Mouse (Mus musculus) liver, adult 2 months (tissue): ENCODE measurements at regions not wholly inside any gene's neighbourhood (a gene's known extent, or its start where the extent isn't known, plus 50 kb on each side); places are given as distances from the start of the nearest gene placed in this dataset.

Source experiments
- DNase-seq: peaks from one replicate; pipeline ENCODE4 v3.0.0-alpha.2; 2011; ENCODE audit warnings: low read depth, low spot score; ENCODE audit errors: extremely low read depth
- H3K27ac ChIP-seq: fragments of 200-500 bp; replicated peaks from 2 replicates; pipeline ENCODE4 v1.5.1; 2012; ENCODE audit warnings: low read depth, mild to moderate bottlenecking, control low read depth, inconsistent platforms, low read length; ENCODE audit not compliant: insufficient read depth
- H3K27me3 ChIP-seq: fragments of 200-500 bp; 2 replicates; pipeline ENCODE4 v1.6.1; 2012; ENCODE audit warnings: mild to moderate bottlenecking, moderate library complexity, low read length, inconsistent platforms; ENCODE audit not compliant: control insufficient read depth, insufficient read depth
- H3K36me3 ChIP-seq: fragments of 200-500 bp; 2 replicates; pipeline ENCODE4 v1.6.1; 2012; ENCODE audit warnings: low read length, inconsistent platforms; ENCODE audit not compliant: control insufficient read depth, insufficient read depth
- H3K4me1 ChIP-seq: fragments of 200-500 bp; 2 replicates; pipeline ENCODE4 v1.6.1; 2011; ENCODE audit warnings: low read length; ENCODE audit not compliant: control insufficient read depth, insufficient read depth
- H3K4me3 ChIP-seq: fragments of 200-500 bp; 2 replicates; pipeline ENCODE4 v1.5.1; 2011; ENCODE audit warnings: low read depth, mild to moderate bottlenecking, control low read depth, low read length, moderate library complexity; ENCODE audit not compliant: insufficient read depth
- H3K79me2 ChIP-seq: fragments of 200-500 bp; 2 replicates; pipeline ENCODE4 v1.6.1; 2012; ENCODE audit warnings: inconsistent platforms, mild to moderate bottlenecking, low read length, moderate library complexity; ENCODE audit not compliant: control insufficient read depth, insufficient read depth
- H3K9ac ChIP-seq: fragments of 200-500 bp; 2 replicates; pipeline ENCODE4 v1.6.1; 2012; ENCODE audit warnings: low read depth, mild to moderate bottlenecking, control low read depth, inconsistent platforms, low read length
- CTCF ChIP-seq: fragments of 200-500 bp; IDR thresholded peaks from 2 replicates; pipeline ENCODE4 v1.5.1; 2011; ENCODE audit warnings: low read depth, low read length, control low read depth
- POLR2A ChIP-seq: fragments of 200-500 bp; IDR thresholded peaks from 2 replicates; pipeline ENCODE4 v1.6.1; 2011; ENCODE audit warnings: low read length, control low read depth; ENCODE audit not compliant: insufficient read depth; ENCODE audit errors: extremely low read depth
- WGBS: fragments of 180-500 bp; shearing (Covaris S2); methylation state at CpG from one replicate; pipeline ENCODE4 v1.1.7; 2018; 5-methylcytosine and 5-hydroxymethylcytosine counted together

DNA sequence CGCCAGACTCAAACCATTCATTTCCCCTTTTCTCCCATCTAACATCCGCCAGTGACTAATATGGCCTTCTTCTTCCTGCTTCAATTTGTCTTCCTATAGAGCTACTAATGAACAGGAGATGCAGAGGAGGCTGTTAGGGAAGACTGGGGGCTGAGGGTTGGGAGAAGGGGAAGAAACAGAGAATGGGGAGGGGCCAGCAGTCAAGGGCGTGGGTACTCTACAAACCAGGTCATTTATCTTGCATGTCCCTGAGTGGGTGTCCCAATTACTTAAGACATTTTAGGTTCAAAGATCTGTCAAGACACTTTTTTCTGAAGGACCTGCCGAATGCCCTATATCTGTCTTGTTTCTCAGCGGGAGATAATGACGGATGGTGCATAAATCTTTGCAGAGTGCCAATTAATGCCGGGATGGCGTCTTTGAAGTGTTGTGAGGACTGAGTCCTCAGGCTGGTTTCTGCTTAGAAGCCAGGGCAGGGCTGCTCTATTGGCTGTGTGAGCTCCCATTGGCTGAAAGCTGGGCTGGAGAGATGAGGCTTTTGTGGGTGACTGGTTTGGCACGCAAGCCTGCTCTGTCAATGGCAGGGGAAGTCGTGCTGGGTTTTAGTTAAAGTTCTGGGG lies 294.7 kb upstream of the Ppp2r3a start:
- no peaks in the 10 kb centered on the region for H3K4me1 ChIP-seq
- no peak overlapping the region for H3K4me3 ChIP-seq
- no peaks in the 10 kb centered on the region for H3K27me3 ChIP-seq
- DNase-seq: no peak
- no peak overlapping the region for H3K27ac ChIP-seq
- TF ChIP-seq POLR2A (no peak), CTCF (no peak)
- H3K9ac ChIP-seq: no peak overlapping the region
- H3K36me3 ChIP-seq: no peaks in the 10 kb centered on the region
- WGBS: 71% methylated on average over 10 of the region's 10 CpGs
- H3K79me2 ChIP-seq: no peaks in the 10 kb centered on the region

DNA sequence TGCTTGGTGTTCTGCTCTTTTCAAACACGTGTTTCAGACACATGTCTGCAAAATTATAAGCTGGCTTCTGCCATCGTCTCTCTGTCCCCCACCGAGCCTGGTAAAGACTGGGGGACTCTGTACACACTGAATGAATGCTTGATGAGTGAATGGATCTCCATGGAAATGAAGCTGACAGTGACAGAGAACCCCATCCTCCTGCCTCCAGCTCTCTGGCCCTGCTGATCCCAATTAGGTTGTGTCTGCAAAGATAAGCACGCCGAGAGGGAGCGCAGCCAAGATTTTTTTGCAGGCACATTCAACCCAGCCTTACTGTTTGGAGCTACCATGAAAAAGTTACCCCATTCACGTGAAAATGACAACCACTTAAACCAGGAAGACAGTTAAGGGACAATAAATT lies 266.5 kb upstream of the Ppp2r3a start:
- no peak for DNase-seq
- H3K79me2 ChIP-seq: no peaks in the 10 kb centered on the region
- H3K4me3 ChIP-seq: no peak overlapping the region
- H3K4me1 ChIP-seq: no peaks in the 10 kb centered on the region
- H3K27ac ChIP-seq: no peak overlapping the region
- H3K36me3 ChIP-seq: no peaks in the 10 kb centered on the region
- WGBS: 59% methylated on average over 7 of the region's 7 CpGs
- TF ChIP-seq CTCF: no peak
- TF ChIP-seq POLR2A: no peak
- H3K27me3 ChIP-seq: no peaks in the 10 kb centered on the region
- H3K9ac ChIP-seq: no peak overlapping the region

DNA sequence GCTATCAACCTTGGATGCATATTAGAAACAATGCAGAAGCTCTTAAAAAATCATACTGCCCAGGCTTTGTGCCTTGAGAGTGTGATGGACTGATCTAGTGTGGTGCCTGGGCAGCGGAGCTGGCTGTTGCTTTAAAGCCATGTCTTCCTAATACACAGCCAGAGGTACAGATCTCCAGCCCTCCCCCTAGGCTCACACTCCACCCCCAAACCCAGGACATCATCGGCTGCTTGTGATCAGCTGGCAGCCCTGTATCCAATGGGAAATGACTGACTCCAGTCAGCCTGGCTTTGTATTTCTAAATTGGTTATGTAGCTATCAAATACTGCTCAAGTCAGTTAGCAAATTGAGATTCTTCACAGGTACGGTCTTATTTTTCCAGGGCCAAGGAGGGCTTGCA lies 259.2 kb upstream of the Ppp2r3a start:
- Histone ChIP-seq H3K4me3 (no peak overlapping the region), H3K36me3 (no peaks in the 10 kb centered on the region), H3K9ac (no peak overlapping the region), H3K4me1 (no peaks in the 10 kb centered on the region), H3K27ac (no peak overlapping the region), H3K79me2 (no peaks in the 10 kb centered on the region), H3K27me3 (no peaks in the 10 kb centered on the region)
- no peak for TF ChIP-seq POLR2A
- no peak for TF ChIP-seq CTCF
- 70% methylated on average over 3 of the region's 3 CpGs for WGBS
- DNase-seq: no peak

DNA sequence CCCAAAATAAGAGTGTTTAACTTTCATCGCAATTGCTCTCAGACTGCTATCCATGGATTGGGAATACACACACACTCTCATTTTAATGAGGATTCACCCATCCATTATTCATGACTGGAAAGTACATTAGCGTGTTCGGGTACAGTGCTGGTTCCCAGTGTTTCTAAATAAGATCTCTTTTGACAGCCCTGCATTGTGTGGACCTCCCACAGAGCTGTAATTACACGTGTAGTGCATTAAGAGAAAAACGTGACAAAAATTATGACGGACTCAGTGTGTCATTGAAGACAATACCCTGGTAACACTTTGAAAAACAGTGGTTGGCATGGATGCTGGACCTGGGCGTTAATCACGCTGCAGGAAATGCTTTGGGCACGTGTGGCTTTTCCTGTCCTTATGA lies 257.6 kb upstream of the Ppp2r3a start:
- Histone ChIP-seq H3K4me1 (no peaks in the 10 kb centered on the region), H3K79me2 (no peaks in the 10 kb centered on the region), H3K4me3 (no peak overlapping the region), H3K9ac (no peak overlapping the region), H3K27ac (no peak overlapping the region), H3K36me3 (no peaks in the 10 kb centered on the region), H3K27me3 (no peaks in the 10 kb centered on the region)
- WGBS: 83% methylated on average over 9 of the region's 9 CpGs
- TF ChIP-seq POLR2A (no peak), CTCF (no peak)
- DNase-seq: no peak

DNA sequence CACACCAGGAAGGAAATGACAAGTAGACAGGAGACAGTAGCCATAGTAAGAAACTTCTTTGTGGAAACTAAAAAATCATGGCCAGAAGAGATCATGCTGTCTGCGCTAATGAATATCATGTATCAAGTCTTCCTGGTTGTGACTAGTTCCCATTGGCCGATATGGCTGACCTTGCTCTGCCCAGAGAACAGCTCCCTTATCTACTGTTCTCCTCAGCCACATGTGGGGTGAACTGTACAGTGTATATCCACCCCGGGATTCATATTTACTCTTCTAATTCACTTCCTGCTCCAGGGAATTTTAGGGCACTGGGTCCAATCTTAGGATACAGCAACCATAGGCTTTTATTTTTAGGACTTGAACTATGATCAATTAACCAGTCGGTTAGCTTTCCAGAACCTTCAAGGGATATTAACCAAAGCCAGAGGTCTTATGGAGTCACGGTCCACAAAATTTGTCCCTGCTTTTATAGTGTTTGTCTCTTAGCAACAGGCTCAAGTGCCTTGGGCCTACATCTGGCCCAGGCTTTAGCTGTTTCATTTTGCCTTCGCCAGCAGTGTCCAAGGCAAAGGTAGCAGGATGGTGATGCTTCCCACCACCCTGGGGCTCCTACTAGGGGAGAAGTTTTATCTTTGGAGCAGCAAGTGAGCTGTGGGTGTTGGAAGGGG lies 255.6 kb upstream of the Ppp2r3a start:
- Histone ChIP-seq H3K4me3 (no peak overlapping the region), H3K36me3 (no peaks in the 10 kb centered on the region), H3K4me1 (no peaks in the 10 kb centered on the region), H3K27me3 (no peaks in the 10 kb centered on the region), H3K27ac (no peak overlapping the region), H3K9ac (no peak overlapping the region), H3K79me2 (no peaks in the 10 kb centered on the region)
- DNase-seq: no peak
- TF ChIP-seq CTCF (no peak), POLR2A (no peak)
- 75% methylated on average over 6 of the region's 6 CpGs for WGBS

DNA sequence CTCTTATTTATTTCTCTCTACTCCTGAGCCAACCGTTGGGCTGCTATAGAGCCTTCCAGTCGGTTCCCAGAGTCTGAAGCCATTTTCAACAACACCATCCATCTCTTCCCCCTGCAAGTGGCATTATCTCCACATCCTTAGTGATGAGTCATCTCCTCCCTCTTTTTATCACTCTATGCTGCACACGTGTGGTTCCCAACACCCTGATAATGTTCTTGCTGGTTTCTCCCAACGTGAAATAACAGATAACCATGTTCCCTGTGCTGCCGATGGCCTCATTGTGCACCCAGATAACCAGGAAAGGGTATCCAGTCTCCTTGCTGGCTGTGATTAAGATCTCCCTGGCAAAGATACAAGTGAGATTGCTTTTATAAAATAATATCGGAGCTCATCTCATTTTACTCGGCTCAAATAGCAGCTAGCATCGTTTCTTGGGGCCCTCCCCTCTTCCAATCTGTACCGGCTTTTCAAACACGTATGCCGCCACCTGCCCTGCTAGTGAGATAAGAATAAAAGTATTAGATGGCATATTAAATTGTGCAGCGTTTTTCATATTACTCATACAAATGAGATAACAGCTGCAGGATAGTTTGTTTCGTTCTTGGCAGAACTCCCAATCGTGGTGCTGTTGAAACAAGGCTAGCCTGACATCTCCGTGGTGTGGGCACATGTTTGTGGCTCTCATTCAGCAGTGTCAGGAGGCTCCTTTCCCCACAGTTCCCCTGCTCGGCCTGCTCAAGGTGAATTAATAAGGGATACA lies 250.3 kb upstream of the Ppp2r3a start:
- TF ChIP-seq CTCF (no peak), POLR2A (no peak)
- WGBS: 71% methylated on average over 16 of the region's 16 CpGs
- H3K79me2 ChIP-seq: no peaks in the 10 kb centered on the region
- H3K4me3 ChIP-seq: no peak overlapping the region
- no peak overlapping the region for H3K27ac ChIP-seq
- no peaks in the 10 kb centered on the region for H3K36me3 ChIP-seq
- H3K4me1 ChIP-seq: no peaks in the 10 kb centered on the region
- no peak for DNase-seq
- no peaks in the 10 kb centered on the region for H3K27me3 ChIP-seq
- no peak overlapping the region for H3K9ac ChIP-seq
